Mouse (Mus musculus): Measurements from ENCODE around the gene Ankrd12.

Ankrd12 gene

GRCm38 (mm10) chr17:66076934-66077333 is at the start of gene Ankrd12:
Gene Ankrd12, minus strand, starts transcription at chr17:66077089.
- peak; percentile 97 to 99 for DNase-seq (ENCODE audit: inconsistent age in 2 of 2, low spot score in 1 of 2)

- no peak for DNase-seq (ENCODE audit: inconsistent age in 2 of 2, low spot score in 1 of 2)
Measured at GRCm38 (mm10) chr17:66125211-66125610, 48.3 kb upstream of the Ankrd12 start.

DNA sequence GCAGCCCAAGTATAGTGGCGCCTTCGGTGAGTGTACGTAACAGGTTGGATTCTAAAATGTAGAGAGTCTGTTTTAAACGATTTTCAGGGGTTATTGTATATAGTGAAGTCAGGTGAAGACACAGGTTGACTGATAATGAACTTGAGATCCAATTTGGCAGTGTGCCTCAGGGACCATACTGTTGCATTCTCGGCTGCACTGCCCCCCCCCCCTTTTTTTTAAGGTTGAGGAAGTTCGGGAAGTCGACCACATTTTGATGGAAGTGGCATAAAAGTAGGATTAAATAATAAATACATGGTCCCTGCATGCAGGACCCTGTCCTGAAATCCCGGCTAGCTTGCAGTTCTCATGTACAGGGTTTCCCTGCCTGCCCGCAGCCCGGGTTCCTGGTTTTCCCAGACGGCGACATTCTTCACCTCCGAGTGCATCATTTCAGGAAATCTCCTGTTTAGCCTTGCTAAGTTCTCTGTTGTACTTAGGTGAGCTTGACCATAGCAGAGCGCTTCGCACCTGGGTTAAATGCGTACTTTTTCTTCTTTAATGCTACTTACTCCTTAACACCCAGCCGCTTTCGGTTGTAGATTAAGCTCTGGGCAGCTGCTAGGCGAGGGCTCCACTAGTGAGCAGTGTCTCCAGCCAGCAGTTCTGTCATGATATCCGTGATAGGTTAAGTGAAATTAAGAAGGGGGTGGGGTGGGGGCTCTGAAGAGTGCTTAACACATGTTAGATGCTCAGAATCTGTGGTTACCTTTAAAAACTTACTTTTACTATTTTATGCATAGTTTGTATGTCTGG is 47.1 kb upstream of the Ankrd12 start:
- no peak for DNase-seq (ENCODE audit: inconsistent age in 2 of 2, low spot score in 1 of 2)

GRCm38 (mm10) chr17:66123066-66123815 is 46.4 kb upstream of the Ankrd12 start, which contains the start of gene Ddx11:
Gene Ddx11, plus strand, starts transcription at chr17:66123520.
- DNase-seq (ENCODE audit: inconsistent age in 2 of 2, low spot score in 1 of 2): peak; percentile 93 to 98

DNA sequence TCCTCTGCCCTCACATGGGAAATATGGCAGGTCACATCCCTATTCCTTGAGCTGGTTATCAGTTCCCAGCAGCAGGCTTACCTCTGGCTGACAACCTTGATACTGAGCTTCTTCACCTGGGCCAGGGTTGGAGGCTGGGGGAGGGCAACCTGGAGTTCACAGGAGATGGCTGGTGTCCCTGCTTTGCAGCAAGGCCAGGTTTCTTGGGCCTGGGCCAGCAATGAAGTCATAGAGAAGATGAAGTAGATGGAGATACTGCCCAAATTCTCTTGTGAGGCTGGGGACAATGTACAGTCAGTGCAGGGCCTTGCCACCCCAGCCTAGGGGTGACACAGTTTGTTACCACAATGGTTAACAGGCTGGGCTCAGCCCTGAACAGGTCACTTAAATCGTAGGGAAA is 43.8 kb upstream of the Ankrd12 start:
- DNase-seq (ENCODE audit: inconsistent age in 2 of 2, low spot score in 1 of 2): peak in 1 of 2 experiments; percentile 47

DNA sequence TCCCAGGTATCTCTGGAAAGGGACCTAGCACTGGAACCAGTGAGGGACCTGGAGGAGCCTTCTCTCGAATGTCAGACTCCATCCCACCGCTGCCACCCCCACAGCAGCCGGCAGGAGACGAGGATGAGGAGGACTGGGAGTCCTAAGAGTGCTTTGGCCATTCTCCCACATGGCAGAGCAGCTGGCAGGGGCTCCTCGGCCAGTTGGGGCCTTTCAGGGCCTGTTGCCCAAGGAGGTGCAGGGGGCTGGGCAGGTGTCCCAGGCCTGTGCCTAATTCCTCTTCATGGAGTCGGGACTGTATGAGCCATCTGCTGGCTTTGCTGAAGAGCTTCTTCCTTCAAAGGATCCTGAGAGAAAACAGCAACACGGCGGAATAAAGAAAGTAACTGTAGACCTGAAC is 42.1 kb upstream of the Ankrd12 start:
- no peak for DNase-seq (ENCODE audit: inconsistent age in 2 of 2, low spot score in 1 of 2)

DNA sequence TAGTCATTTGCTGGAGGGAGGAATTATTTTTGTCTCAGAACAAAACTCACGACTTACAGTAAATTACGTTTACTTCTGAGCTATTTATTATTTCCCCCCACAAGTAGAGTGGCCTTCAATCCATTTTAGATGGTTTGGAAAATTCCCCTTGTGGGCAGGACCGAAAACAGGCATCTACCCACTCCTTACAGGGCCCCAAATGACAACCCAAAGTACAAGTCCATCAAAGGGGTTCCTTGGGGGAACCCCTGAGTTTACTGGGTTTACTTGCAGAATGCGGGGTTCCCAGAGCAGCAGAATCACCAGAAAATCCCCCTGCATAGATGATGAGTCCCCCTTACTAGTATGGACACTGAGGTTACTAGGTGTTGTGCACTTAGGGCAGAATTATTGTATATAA is 35.3 kb upstream of the Ankrd12 start:
- no peak for DNase-seq (ENCODE audit: inconsistent age in 2 of 2, low spot score in 1 of 2)

GRCm38 (mm10) chr17:66111402-66111959 is 34.6 kb upstream of the Ankrd12 start, which contains the start of gene Washc1:
Gene Washc1, plus strand, starts transcription at chr17:66111545.
- DNase-seq (ENCODE audit: inconsistent age in 2 of 2, low spot score in 1 of 2): peak; percentile 91 to 95

- DNase-seq (ENCODE audit: inconsistent age in 2 of 2, low spot score in 1 of 2): peak in 1 of 2 experiments; percentile 61
Measured at GRCm38 (mm10) chr17:66110746-66111145, 33.9 kb upstream of the Ankrd12 start.

DNA sequence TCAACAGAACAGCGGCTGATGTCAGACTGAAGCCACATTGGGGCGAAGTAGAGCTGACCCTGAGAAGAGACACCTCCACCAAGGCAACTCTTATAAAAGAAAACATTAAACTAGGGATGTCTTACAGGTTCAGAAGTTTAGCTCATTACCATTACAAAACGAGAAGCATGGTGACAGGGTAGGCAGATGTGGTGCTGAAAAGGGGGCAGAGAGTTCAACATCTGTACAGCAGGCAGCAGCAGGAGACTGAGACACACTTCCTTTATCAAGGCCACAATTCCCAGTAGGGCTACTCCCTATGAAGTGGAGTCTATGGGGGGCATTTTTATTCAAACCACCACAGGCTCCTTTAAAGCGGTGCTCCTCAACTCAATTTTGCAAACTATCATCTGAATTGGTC is 31.3 kb upstream of the Ankrd12 start:
- DNase-seq (ENCODE audit: inconsistent age in 2 of 2, low spot score in 1 of 2): no peak

GRCm38 (mm10) chr17:66107466-66107865 is 30.6 kb upstream of the Ankrd12 start:
- no peak for DNase-seq (ENCODE audit: inconsistent age in 2 of 2, low spot score in 1 of 2)

GRCm38 (mm10) chr17:66106601-66107267 is 29.8 kb upstream of the Ankrd12 start:
- peak; percentile 59 to 87 for DNase-seq (ENCODE audit: inconsistent age in 2 of 2, low spot score in 1 of 2)

GRCm38 (mm10) chr17:66104076-66104475 is 27.2 kb upstream of the Ankrd12 start:
- DNase-seq (ENCODE audit: inconsistent age in 2 of 2, low spot score in 1 of 2): no peak

- peak; percentile 93 to 97 for DNase-seq (ENCODE audit: inconsistent age in 2 of 2, low spot score in 1 of 2)
Measured at GRCm38 (mm10) chr17:66101380-66102330, 24.8 kb upstream of the Ankrd12 start, which contains the start of gene Ndufv2. Gene Ndufv2, minus strand, starts transcription at chr17:66101559.

DNA sequence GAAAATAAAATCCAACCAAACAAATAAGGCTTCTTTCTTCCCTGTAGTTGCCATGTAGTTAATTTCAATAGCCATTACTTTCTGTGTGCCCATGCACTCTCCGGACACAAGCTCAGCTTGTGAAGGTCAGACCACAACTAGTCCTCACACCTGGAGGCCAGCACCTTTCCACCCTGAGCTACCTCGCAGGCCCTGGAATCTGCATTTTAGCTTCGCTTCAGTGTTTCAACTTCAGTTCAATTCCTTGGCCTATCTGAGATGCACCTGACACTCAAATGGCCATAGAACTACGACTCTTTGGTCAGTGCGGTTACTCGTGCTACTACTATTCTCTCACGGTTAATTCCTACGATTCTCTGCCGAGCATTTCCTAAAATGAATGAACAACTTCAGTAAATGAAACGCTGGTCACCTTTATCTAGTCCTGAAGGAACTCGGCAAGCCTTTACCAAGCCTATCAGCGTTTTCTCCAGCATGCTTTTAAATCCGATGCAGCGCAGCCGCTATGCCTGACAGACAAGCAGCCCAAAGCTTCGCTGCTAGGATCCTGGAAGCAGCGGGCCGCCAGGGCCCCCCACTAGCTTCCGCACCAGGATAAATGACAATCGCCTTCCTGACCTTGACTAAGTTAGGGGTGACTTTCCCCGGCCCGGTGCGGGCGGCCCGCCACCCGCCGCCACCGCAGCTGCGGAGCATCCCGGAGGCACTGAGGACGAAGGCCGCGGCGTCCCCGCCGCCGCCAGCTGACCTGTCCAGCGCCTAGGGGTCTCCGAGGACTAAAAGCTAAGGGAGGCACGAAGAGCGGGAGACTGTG is 23.9 kb upstream of the Ankrd12 start:
- no peak for DNase-seq (ENCODE audit: inconsistent age in 2 of 2, low spot score in 1 of 2)

- no peak for DNase-seq (ENCODE audit: inconsistent age in 2 of 2, low spot score in 1 of 2)
Measured at GRCm38 (mm10) chr17:66092664-66093063, 15.8 kb upstream of the Ankrd12 start.

GRCm38 (mm10) chr17:66092065-66092464 is 15.2 kb upstream of the Ankrd12 start:
- no peak for DNase-seq (ENCODE audit: inconsistent age in 2 of 2, low spot score in 1 of 2)

GRCm38 (mm10) chr17:66091392-66091791 is 14.5 kb upstream of the Ankrd12 start:
- no peak for DNase-seq (ENCODE audit: inconsistent age in 2 of 2, low spot score in 1 of 2)

DNA sequence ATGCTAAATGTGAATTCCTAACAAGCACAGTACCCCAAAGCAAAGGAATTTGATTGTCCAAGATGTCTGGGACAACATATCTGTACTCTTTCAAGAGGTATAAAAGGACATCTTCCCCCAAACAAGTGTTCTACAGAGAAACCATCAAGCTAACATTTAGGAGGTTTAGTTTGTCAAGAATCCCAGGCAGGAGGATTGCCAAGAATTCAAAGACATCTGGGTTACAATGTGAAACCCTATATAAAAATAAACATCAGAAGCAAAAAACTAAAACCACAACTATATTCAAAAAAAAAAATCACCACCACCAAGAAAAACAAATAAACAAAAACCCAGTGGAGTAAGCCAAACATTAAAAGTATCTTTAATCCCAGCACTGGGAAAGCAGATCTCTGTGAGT is 13.4 kb upstream of the Ankrd12 start:
- peak in 1 of 2 experiments; percentile 24 for DNase-seq (ENCODE audit: inconsistent age in 2 of 2, low spot score in 1 of 2)

Measured in adrenal gland, adult (tissue).